Mouse (Mus musculus): Measurements from ENCODE around the gene Bdh2.

The Bdh2 gene

GRCm38 (mm10) chr3:135300081-135300480, 19.1 kb downstream of the Bdh2 start:
- no peak for DNase-seq

GRCm38 (mm10) chr3:135304060-135304459, 23.0 kb downstream of the Bdh2 start:
- no peak for DNase-seq

- no peak for DNase-seq
These were observed 23.5 kb downstream of the Bdh2 start for GRCm38 (mm10) chr3:135304566-135304965.

- no peak for DNase-seq
These were observed 26.6 kb downstream of the Bdh2 start, which contains the start of gene Slc9b2 for GRCm38 (mm10) chr3:135307411-135308259. Gene Slc9b2, plus strand, starts transcription at chr3:135307700.

GRCm38 (mm10) chr3:135312916-135313491, 32.0 kb downstream of the Bdh2 start:
- DNase-seq: no peak

- no peak for DNase-seq
These were observed 32.7 kb downstream of the Bdh2 start for GRCm38 (mm10) chr3:135313727-135314126.

GRCm38 (mm10) chr3:135314811-135315210, 33.8 kb downstream of the Bdh2 start:
- no peak for DNase-seq

GRCm38 (mm10) chr3:135315720-135316425, 34.9 kb downstream of the Bdh2 start:
- DNase-seq: no peak

GRCm38 (mm10) chr3:135318331-135318730, 37.3 kb downstream of the Bdh2 start:
- no peak for DNase-seq

GRCm38 (mm10) chr3:135324354-135324753, 43.3 kb downstream of the Bdh2 start:
- no peak for DNase-seq

GRCm38 (mm10) chr3:135327176-135327575, 46.2 kb downstream of the Bdh2 start:
- no peak for DNase-seq

GRCm38 (mm10) chr3:135327601-135328000, 46.6 kb downstream of the Bdh2 start:
- DNase-seq: no peak

- DNase-seq: no peak
These were observed 47.5 kb downstream of the Bdh2 start for GRCm38 (mm10) chr3:135328560-135328959.

- DNase-seq: no peak
These were observed 51.7 kb downstream of the Bdh2 start for GRCm38 (mm10) chr3:135332691-135333090.

GRCm38 (mm10) chr3:135333763-135334162, 52.7 kb downstream of the Bdh2 start:
- DNase-seq: no peak

- DNase-seq: no peak
These were observed 66.8 kb downstream of the Bdh2 start, which contains the start of gene Slc9b1 for GRCm38 (mm10) chr3:135347739-135348264. Gene Slc9b1, plus strand, starts transcription at chr3:135348029.

GRCm38 (mm10) chr3:135349022-135349421, 68.0 kb downstream of the Bdh2 start:
- DNase-seq: no peak

- DNase-seq: no peak
These were observed 70.8 kb downstream of the Bdh2 start for GRCm38 (mm10) chr3:135351857-135352256.

Data from layer of hippocampus, adult 9-11 months (tissue).